Mouse (Mus musculus): ENCODE measurements at regions not wholly inside any gene's neighbourhood (a gene's known extent, or its start where the extent isn't known, plus 50 kb on each side); places are given as distances from the start of the nearest gene placed in this dataset.

GRCm38 (mm10) chr9:80791523-80791922, 326.2 kb upstream of the Impg1 start:
- TF ChIP-seq CTCF (conservative IDR thresholded peaks at IDR 0.05; ENCODE audit: low read length) (no peak), NANOG (IDR thresholded peaks at IDR 0.05; ENCODE audit: borderline replicate concordance, low read length) (no peak)

Measured in E14TG2a.4 (cell line).